Mouse (Mus musculus): ENCODE measurements at regions not wholly inside any gene's neighbourhood (a gene's known extent, or its start where the extent isn't known, plus 50 kb on each side); places are given as distances from the start of the nearest gene placed in this dataset.
A peak's percentile ranks its signal among the peaks of the same experiment; 100 is the strongest.

- Histone ChIP-seq H3K9ac (ENCODE audit: low read depth, low read length) (no peak overlapping the region), H3K4me1 (ENCODE audit: control insufficient read depth, insufficient read depth, low read length) (no peaks in the 10 kb centered on the region), H3K36me3 (ENCODE audit: control insufficient read depth, insufficient read depth, low read length) (no peaks in the 10 kb centered on the region), H3K27ac (ENCODE audit: low read length) (no peak overlapping the region), H3K27me3 (ENCODE audit: control insufficient read depth, insufficient read depth, low read depth, low read length) (no peaks in the 10 kb centered on the region), H3K4me3 (ENCODE audit: low read depth, low read length) (no peak overlapping the region), H3K9me3 (replicated peaks; ENCODE audit: control insufficient read depth, low read length, poor library complexity, severe bottlenecking) (no peaks in the 10 kb centered on the region), H3K4me2 (ENCODE audit: low read length) (no peak overlapping the region)
- ATAC-seq, result no peak
- WGBS, result 100% methylated on average over 1 of the region's 1 CpGs
Measured at GRCm38 (mm10) chr13:78520771-78521170, 321.2 kb upstream of the Nr2f1 start.

- no peak overlapping the region for H3K4me2 ChIP-seq (ENCODE audit: low read length)
- H3K27me3 ChIP-seq (ENCODE audit: control insufficient read depth, insufficient read depth, low read depth, low read length), result no peaks in the 10 kb centered on the region
- no peak overlapping the region for H3K27ac ChIP-seq (ENCODE audit: low read length)
- H3K9ac ChIP-seq (ENCODE audit: low read depth, low read length), result no peak overlapping the region
- no peaks in the 10 kb centered on the region for H3K4me1 ChIP-seq (ENCODE audit: control insufficient read depth, insufficient read depth, low read length)
- no peaks in the 10 kb centered on the region for H3K9me3 ChIP-seq (replicated peaks; ENCODE audit: control insufficient read depth, low read length, poor library complexity, severe bottlenecking)
- ATAC-seq, result no peak
- H3K4me3 ChIP-seq (ENCODE audit: low read depth, low read length), result no peak overlapping the region
- H3K36me3 ChIP-seq (ENCODE audit: control insufficient read depth, insufficient read depth, low read length), result no peaks in the 10 kb centered on the region
- 96% methylated on average over 3 of the region's 3 CpGs for WGBS
Measured at GRCm38 (mm10) chr13:78520186-78520585, 320.6 kb upstream of the Nr2f1 start.

GRCm38 (mm10) chr13:78500551-78500950 is 301.0 kb upstream of the Nr2f1 start:
- Histone ChIP-seq H3K4me3 (ENCODE audit: low read depth, low read length) (no peak overlapping the region), H3K9me3 (replicated peaks; ENCODE audit: control insufficient read depth, low read length, poor library complexity, severe bottlenecking) (no peaks in the 10 kb centered on the region), H3K9ac (ENCODE audit: low read depth, low read length) (no peak overlapping the region), H3K27me3 (ENCODE audit: control insufficient read depth, insufficient read depth, low read depth, low read length) (no peaks in the 10 kb centered on the region), H3K27ac (ENCODE audit: low read length) (no peak overlapping the region), H3K4me1 (ENCODE audit: control insufficient read depth, insufficient read depth, low read length) (no peaks in the 10 kb centered on the region), H3K4me2 (ENCODE audit: low read length) (no peak overlapping the region), H3K36me3 (ENCODE audit: control insufficient read depth, insufficient read depth, low read length) (no peaks in the 10 kb centered on the region)
- no peak for ATAC-seq
- WGBS, result 84% methylated on average over 7 of the region's 7 CpGs

- ATAC-seq, result no peak
- no peaks in the 10 kb centered on the region for H3K9me3 ChIP-seq (replicated peaks; ENCODE audit: control insufficient read depth, low read length, poor library complexity, severe bottlenecking)
- no peak overlapping the region for H3K4me2 ChIP-seq (ENCODE audit: low read length)
- no peaks in the 10 kb centered on the region for H3K27me3 ChIP-seq (ENCODE audit: control insufficient read depth, insufficient read depth, low read depth, low read length)
- H3K27ac ChIP-seq (ENCODE audit: low read length), result no peak overlapping the region
- no peak overlapping the region for H3K4me3 ChIP-seq (ENCODE audit: low read depth, low read length)
- WGBS, result 89% methylated on average over 2 of the region's 2 CpGs
- H3K9ac ChIP-seq (ENCODE audit: low read depth, low read length), result no peak overlapping the region
- H3K4me1 ChIP-seq (ENCODE audit: control insufficient read depth, insufficient read depth, low read length), result 0 out of 2 replicates have a peak, but pooled peaks cover 2% of the 10 kb centered on the region
- H3K36me3 ChIP-seq (ENCODE audit: control insufficient read depth, insufficient read depth, low read length), result no peaks in the 10 kb centered on the region
Measured at GRCm38 (mm10) chr13:78483760-78484357, 284.3 kb upstream of the Nr2f1 start.

GRCm38 (mm10) chr13:78482929-78483759 is 283.6 kb upstream of the Nr2f1 start:
- Histone ChIP-seq H3K27ac (ENCODE audit: low read length) (no peak overlapping the region), H3K36me3 (ENCODE audit: control insufficient read depth, insufficient read depth, low read length) (no peaks in the 10 kb centered on the region), H3K9ac (ENCODE audit: low read depth, low read length) (no peak overlapping the region), H3K4me3 (ENCODE audit: low read depth, low read length) (no peak overlapping the region), H3K9me3 (replicated peaks; ENCODE audit: control insufficient read depth, low read length, poor library complexity, severe bottlenecking) (no peaks in the 10 kb centered on the region), H3K4me2 (ENCODE audit: low read length) (no peak overlapping the region), H3K4me1 (ENCODE audit: control insufficient read depth, insufficient read depth, low read length) (0 out of 2 replicates have a peak, but pooled peaks cover 2% of the 10 kb centered on the region), H3K27me3 (ENCODE audit: control insufficient read depth, insufficient read depth, low read depth, low read length) (no peaks in the 10 kb centered on the region)
- WGBS, result 71% methylated on average over 9 of the region's 9 CpGs
- no peak for ATAC-seq

- Histone ChIP-seq H3K4me1 (ENCODE audit: control insufficient read depth, insufficient read depth, low read length) (peaks cover 3% of the 10 kb centered on the region; the same call in 1 of the 2 replicates), H3K9me3 (replicated peaks; ENCODE audit: control insufficient read depth, low read length, poor library complexity, severe bottlenecking) (no peaks in the 10 kb centered on the region), H3K9ac (ENCODE audit: low read depth, low read length) (no peak overlapping the region), H3K27ac (ENCODE audit: low read length) (no peak overlapping the region), H3K36me3 (ENCODE audit: control insufficient read depth, insufficient read depth, low read length) (no peaks in the 10 kb centered on the region), H3K4me3 (ENCODE audit: low read depth, low read length) (no peak overlapping the region), H3K27me3 (ENCODE audit: control insufficient read depth, insufficient read depth, low read depth, low read length) (no peaks in the 10 kb centered on the region; the same call in 1 of the 2 replicates), H3K4me2 (ENCODE audit: low read length) (no peak overlapping the region)
- ATAC-seq, result 0 out of 2 replicates have a peak, but pooled peaks have one; percentile 32
- 30% methylated on average over 2 of the region's 2 CpGs for WGBS
Measured at GRCm38 (mm10) chr13:78451333-78452070, 251.9 kb upstream of the Nr2f1 start.

GRCm38 (mm10) chr13:78446726-78447031 is 247.1 kb upstream of the Nr2f1 start:
- no peak; the same call in 1 of the 2 replicates for ATAC-seq
- Histone ChIP-seq H3K27me3 (ENCODE audit: control insufficient read depth, insufficient read depth, low read depth, low read length) (no peaks in the 10 kb centered on the region; the same call in 1 of the 2 replicates), H3K9ac (ENCODE audit: low read depth, low read length) (no peak overlapping the region), H3K4me2 (ENCODE audit: low read length) (peak overlapping the region; percentile 42), H3K27ac (ENCODE audit: low read length) (no peak overlapping the region), H3K36me3 (ENCODE audit: control insufficient read depth, insufficient read depth, low read length) (no peaks in the 10 kb centered on the region), H3K4me3 (ENCODE audit: low read depth, low read length) (peak overlapping the region; percentile 28), H3K4me1 (ENCODE audit: control insufficient read depth, insufficient read depth, low read length) (peaks cover 14% of the 10 kb centered on the region; the same call in 1 of the 2 replicates), H3K9me3 (replicated peaks; ENCODE audit: control insufficient read depth, low read length, poor library complexity, severe bottlenecking) (no peaks in the 10 kb centered on the region)
- 19% methylated on average over 5 of the region's 5 CpGs for WGBS

- 5% methylated on average over 14 of the region's 14 CpGs for WGBS
- peak overlapping the region; percentile 28 for H3K4me3 ChIP-seq (ENCODE audit: low read depth, low read length)
- ATAC-seq, result peak; percentile 87
- peaks cover 14% of the 10 kb centered on the region; the same call in 1 of the 2 replicates for H3K4me1 ChIP-seq (ENCODE audit: control insufficient read depth, insufficient read depth, low read length)
- peak overlapping the region; percentile 42 for H3K4me2 ChIP-seq (ENCODE audit: low read length)
- H3K9ac ChIP-seq (ENCODE audit: low read depth, low read length), result no peak overlapping the region
- no peaks in the 10 kb centered on the region; the same call in 1 of the 2 replicates for H3K27me3 ChIP-seq (ENCODE audit: control insufficient read depth, insufficient read depth, low read depth, low read length)
- no peak overlapping the region for H3K27ac ChIP-seq (ENCODE audit: low read length)
- no peaks in the 10 kb centered on the region for H3K9me3 ChIP-seq (replicated peaks; ENCODE audit: control insufficient read depth, low read length, poor library complexity, severe bottlenecking)
- H3K36me3 ChIP-seq (ENCODE audit: control insufficient read depth, insufficient read depth, low read length), result no peaks in the 10 kb centered on the region
Measured at GRCm38 (mm10) chr13:78445891-78446725, 246.6 kb upstream of the Nr2f1 start.

Measured in midbrain, embryonic 16.5 days (tissue).